Mouse (Mus musculus): ENCODE results near the gene Cnn2.
A peak's percentile ranks its signal among the peaks of the same experiment; 100 is the strongest.

Gene Cnn2

DNA sequence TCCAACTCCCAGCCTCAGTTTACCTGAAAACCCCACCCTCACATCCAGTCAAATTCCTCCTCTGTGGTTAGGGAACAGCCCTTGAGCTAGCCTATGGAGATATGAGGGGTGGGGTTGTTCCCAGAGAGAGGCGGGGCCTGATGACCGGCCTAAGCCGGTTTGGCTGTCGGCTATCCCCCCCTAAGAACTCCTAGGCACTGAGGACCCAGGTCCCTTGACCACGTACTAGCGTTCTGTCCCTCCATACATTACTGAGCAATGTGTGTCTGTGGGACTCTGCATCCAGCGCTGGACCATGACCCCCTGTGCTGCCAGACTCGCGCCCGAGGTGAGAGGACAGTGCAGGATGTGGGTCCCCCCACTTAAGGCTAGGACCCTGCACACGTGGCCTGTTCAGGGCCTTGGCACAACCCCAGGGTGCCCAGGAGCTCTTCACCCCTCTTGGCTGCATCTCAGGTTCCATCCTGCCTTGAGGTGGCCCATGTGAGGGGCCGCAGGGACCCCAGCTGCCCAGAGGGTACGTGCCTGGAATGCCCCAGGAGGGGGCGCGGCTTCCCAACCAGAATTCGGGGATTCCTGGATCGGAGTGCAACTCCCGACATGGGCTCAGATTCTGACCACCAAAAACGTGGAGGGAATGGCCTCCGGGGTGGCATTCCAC is 31.2 kb downstream of the Cnn2 start:
- no peak for DNase-seq (ENCODE audit: low spot score)

DNA sequence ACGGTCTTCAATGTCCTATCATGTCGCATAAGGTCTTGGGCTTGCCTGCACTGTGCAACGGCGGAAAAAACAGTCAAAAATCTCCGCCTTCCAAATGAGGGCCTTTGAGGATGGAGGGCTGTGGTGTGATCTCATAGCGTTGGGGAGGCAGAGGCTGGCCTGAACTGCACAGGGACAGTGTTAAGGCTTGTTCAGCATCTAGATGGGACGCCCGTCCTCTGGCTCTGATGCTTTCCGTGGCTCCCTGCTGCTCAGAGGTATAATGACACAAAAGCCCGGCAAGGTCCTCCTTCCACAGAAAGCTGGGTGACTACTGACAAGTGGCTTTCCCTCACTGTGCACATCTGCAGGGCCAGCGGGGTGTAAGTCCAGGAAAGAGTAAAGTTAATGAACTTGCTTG is 31.8 kb downstream of the Cnn2 start:
- DNase-seq (ENCODE audit: low spot score) = no peak

DNA sequence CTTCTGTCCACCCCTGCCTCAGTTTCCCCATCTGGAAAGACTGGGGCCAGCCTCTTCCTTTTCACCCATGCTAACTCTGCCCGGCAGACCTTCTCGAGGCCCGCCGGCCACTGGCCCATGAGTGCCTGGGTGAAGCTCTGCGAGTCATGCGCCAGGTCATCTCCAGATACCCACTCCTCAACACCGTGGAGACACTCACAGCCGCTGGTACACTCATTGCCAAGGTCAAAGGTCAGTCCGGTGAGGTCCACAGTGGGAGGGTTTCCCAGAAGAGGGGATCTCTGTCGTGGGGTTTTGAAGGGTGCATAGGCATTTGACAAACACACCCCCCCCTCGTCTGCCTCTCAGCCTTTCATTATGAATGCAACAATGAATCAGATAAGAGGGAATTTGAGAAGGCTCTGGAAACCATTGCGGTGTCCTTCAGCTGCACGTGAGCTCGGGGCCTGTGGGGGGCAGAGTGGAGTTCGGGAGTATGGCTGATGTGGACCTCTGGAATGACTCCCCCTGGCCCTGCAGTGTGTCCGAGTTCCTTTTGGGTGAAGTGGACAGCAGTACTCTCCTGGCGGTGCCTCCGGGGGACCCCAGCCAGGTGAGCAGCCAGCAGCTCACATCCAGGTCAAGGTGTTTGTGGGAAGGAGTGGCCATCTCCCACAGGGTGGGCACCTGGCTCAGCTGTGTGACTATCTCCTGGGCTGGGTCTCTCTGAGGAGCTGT is 32.4 kb downstream of the Cnn2 start:
- no peak for DNase-seq (ENCODE audit: low spot score)

DNA sequence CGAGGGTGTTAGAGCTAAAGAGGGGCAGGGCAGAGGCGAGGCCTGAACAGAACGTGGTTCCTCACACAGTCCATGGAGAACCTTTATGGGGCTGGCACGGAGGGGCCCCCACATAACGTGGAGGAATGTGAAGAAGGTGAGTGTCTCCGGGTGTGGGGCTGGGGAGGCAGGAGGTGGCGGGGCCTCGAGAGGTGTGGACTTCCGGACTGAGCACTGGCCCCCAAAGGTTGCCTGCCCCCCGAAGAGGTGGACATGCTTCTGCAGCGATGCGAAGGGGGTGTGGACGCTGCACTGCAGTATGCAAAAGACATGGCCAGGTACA is 32.9 kb downstream of the Cnn2 start:
- DNase-seq (ENCODE audit: low spot score) = no peak

DNA sequence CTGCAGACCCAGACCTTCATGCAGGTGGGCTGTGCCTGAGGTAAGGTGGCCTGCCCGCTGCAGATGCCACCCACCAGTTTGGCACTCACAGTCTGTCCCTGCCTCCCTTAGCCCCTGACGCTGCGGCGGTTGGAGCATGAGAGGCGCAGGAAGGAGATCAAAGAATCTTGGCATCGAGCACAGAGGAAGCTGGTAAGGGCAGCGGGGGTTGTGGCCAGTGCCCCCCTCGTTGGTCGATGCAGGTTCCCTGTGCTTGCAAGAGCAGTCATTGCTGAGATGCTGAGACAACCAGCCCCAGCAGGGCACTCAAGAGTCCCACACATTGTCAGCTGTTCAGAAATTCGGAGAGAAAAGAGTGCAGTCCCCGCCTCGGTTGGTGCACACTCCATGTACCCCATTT is 33.8 kb downstream of the Cnn2 start:
- peak; percentile 72 for DNase-seq (ENCODE audit: low spot score)

DNA sequence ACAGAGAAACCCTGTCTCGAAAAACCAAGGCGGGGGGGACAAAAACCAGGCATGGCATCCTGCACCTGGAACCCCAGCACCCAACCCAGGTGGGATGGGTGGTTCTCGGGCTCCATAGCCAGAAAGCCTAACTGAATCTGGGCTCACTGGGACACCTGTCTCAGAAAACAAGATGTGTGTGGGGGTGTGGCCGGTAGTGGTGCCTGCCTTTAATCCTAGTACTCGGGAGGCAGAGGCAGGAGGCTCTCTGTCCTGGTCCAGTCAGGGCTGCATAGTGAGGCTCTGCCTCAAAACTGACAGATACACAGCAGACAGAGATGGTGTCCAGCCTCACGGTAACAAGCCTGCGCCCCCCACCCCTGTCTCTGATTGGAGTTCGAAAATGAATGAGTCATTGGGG is 34.4 kb downstream of the Cnn2 start:
- no peak for DNase-seq (ENCODE audit: low spot score)

DNA sequence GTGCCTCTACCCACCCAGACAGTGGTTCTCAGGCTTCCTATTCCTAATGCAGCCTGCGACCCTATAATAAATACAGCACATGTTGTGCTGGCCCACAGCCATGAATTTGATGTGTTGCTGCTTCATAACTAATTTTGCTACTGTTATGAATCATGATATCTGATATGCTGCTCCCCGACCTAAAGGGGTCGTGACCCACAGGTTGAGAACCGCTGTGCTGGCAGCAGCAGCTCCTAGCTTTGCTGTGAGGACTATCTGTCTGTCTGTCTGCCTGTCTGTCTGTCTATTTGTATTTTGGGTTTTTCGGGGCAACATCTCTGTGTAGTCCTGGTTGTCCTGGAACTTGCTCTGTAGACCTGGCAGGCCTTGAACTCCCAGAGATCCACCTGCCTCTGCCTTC is 35.4 kb downstream of the Cnn2 start:
- no peak for DNase-seq (ENCODE audit: low spot score)

DNA sequence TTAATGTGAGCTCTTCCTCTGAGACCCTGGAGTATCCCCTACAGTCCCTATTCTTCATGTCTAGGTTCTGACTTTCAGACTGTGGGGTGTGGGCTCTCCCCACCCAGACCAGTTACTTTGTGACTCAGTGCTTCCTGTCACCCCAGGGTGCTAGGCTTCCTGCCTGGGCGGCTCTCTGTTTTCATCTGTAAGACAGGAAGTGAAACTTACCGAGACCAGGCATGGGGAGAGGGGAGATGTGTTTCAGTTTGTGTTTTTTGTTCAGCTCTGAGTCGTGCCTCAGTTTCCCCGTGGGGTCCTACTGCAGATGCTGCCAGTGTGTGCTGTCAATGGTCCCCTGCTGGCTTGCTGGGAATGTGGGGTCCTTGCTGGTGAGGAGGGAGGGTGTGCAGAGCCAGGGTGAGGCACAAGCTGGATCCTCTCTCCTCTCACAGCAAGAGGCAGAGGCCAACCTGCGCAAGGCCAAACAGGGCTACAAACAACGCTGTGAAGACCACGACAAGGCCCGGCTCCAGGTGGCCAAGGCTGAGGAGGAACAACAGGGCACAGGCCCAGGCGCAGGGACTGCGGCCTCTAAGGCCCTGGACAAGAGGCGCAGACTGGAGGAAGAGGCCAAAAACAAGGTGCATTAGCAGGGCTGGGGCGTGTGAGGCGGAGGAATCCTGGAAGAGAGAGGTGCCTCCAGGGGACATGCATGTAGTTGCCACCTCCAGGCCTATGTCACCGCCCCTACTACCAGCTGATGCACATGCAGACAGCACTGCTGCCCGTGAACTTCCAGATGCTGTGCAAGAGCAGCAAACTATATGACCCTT is 36.1 kb downstream of the Cnn2 start:
- DNase-seq (ENCODE audit: low spot score) = peak; percentile 89

DNA sequence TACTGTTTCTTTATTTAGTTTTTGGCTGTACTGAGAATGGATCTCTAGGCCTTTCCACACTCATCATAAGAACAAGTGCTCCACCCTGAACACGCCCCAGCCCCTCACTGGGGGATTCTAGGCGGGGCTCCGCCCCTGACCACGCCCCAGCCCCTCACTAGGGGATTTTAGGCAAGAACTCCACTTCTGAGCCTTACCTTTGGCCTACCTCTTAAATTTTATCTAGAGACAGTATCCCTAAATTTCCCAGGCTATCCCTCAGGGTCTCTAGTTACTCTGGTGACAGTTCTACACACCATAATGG is 36.6 kb downstream of the Cnn2 start:
- DNase-seq (ENCODE audit: low spot score) = no peak

DNA sequence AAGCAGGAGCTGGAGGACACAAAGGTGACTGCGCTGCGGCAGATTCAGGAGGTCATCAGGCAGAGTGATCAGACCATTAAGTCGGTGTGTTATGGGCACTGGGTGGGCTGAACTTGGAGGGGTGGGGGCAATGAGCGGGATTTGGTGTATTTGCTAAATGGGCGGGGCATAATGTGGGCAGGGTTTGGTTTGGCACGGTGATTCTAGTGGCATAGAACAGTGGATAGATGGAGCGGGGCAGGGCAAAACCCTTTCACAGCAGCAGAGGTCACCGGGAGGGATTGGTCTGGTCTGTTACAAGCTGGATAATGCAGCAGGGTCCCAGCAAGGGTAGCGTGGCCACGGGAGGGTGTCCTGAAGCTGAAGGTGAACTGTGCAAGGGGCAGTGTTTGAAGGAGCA is 37.1 kb downstream of the Cnn2 start:
- no peak for DNase-seq (ENCODE audit: low spot score)

DNA sequence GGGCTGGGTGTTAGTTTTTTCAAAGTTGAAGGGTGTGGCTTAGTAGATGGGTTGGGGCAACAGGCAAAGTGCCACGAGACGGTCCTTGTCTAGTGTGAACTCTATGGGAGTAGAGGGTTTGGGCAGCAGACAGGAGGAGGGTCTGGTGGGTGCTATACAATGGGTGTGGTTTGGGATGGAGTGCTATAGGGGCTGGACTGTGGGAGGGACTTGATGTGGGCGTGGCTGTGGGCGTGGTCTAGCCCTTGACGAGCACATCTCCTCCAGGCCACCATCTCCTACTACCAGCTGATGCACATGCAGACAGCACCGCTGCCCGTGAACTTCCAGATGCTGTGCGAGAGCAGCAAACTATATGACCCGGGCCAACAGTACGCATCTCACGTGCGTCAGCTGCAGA is 37.5 kb downstream of the Cnn2 start:
- DNase-seq (ENCODE audit: low spot score) = no peak

DNA sequence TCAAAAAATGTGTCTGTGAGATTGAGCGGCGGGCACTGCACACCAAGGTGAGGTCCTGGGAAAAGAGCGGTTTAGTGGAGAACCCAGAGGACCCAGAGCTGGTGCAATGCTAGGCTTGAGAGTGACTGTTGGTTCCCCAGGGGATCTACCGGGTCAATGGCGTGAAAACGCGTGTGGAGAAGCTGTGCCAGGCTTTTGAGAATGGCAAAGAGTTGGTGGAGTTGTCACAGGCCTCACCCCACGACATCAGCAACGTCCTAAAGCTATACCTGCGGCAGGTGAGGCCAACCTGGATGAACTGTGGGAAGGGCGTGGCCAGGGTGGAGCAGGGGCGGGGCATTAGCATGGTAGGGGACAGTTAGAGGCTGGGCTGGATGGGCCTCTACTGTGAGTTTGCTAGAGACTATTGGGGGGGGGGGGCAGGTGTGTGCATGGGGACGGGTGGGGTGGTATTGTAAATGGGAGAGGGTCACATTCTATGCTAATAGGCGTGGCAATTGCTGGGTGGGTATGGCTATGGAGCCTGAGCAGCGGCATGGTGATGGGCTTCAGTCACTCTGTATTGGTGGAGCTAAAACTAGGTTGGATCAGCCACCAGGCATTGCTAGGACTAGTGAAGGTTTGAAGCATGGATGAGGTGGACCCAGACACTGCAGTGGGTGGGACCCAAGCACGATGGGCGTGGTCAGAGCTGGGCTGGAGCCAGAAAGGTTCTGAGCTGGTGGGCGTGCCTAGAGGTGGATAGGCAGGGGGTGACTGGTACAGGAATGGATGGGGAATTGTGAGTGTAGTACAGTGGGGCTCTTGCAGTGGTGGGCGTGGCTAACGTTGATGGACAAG is 39.5 kb downstream of the Cnn2 start:
- DNase-seq (ENCODE audit: low spot score) = no peak

DNA sequence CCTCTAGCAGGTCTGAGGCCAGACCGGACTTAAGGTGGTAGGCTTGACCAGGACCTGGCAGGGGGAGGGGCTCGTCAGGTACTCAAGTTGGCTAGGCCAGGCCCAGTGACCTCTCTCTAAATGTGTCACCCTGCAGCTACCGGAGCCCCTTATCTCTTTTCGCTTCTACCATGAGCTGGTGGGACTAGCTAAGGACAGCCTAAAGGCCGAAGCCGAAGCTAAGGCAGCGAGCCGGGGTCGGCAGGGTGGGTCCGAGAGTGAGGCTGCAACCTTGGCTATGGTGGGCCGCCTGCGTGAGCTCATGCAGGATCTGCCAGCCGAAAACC is 40.1 kb downstream of the Cnn2 start:
- no peak for DNase-seq (ENCODE audit: low spot score)

DNA sequence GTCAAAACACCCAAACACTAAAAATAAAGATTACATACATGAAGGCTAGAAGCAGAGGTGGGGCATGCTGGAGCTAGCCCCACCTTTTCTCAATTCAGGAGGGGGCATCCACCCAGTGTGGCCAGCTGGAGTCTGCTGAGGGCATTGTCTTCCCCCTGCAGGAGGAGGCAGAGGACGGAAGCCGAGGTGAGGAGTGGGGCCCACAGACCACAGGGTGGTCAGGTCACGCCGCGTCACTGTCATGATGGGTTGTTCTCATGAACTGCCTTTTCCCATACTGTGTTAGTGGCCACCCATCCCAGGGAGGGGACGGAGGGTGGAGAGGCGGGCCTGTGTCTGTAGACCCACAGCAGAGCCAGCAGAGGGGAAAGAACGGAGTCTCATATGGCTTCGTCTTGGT is 41.8 kb downstream of the Cnn2 start:
- DNase-seq (ENCODE audit: low spot score) = no peak

DNA sequence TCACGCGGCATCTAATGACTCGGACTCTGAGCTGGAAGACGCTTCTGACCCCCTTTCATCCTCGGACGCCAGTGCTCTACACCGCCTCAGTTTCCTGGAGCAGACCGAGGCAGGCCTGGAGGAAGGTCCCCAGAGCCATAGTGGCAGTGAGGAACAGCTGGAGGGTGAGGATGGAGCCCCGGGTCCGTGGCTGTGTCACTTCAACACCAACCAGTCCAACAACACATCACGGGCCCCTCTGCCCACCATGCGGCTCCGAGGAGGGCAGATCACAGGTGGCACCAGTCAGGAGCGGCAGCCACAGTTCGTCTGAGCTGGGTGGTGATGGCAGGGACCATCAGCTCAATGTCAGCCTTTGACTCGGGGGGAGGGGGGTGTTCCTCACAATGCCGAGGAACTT is 42.4 kb downstream of the Cnn2 start:
- DNase-seq (ENCODE audit: low spot score) = no peak

DNA sequence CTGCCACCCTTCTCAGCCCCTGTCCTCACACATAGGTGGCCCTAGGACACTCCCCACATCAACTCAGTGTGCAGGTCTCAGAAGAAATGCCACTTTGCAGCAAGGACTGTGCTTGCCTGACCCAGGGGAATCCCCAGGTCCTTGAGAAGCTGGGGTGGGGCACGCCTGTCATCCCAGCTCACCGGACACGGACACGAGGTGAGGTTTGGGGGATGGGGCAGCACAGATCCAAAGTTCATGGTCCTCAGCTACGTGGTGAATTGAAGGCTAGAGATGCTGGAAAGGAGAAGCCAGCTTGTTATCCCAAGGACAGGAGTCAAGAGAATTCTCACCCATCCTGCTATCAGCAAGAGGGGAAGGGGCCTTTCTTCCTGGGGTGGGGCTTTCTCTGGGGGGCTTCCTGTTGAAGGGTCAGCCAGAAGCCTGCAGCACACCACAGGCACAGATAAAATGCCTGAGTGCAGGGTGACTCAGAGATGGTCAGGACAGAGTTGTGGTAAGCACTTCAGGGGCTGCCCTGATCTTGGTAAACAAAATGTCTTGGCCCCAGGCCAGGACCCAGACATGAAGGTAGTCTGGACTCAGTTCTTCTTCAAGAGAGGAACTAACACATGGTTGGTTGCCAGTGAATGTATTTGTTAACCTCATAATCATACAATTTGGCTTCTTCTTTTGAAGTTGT is 44.6 kb downstream of the Cnn2 start:
- peak; percentile 81 for DNase-seq (ENCODE audit: low spot score)

DNA sequence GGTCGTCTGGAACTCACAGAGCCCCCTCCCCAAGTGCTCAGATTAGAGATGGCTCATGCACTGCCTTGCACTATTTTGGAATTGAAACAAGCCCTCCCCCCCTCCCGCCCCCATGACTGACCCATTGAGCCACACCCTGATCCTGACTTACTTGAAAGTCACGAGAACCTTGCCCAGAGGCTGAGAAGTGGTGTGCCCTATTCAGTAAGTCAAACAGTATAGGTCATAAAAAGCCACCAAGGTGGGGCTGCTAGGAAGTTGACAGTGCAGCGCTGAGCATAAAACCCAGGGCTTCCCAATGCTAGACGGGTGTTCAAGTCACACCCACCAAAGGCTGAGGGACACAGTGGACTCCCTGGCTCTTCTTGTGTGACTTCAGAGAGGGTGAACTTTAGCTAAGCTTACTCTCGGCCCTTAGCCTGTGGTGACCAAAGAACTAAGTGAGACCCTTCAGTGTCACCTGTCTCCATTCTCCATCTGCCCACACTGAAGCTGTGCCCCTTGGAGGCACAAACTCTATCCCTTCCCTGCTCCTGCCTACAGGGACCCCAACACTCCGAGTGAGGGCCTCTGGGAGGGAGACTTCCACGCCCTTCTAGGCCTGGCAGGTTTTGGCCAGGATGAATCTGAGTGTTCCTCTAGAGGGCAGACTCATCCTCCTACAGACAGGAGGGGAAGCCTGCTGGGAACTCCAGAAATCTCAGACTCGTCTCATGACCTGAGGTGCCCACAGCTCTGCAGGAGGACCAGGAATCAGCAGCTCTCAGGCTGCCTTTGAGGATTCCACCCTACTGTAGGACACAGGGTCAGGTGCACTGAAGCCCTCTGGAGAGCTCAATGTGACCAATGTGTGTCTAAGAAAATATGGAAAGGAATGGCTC is 45.4 kb downstream of the Cnn2 start:
- DNase-seq (ENCODE audit: low spot score) = peak; percentile 43

DNA sequence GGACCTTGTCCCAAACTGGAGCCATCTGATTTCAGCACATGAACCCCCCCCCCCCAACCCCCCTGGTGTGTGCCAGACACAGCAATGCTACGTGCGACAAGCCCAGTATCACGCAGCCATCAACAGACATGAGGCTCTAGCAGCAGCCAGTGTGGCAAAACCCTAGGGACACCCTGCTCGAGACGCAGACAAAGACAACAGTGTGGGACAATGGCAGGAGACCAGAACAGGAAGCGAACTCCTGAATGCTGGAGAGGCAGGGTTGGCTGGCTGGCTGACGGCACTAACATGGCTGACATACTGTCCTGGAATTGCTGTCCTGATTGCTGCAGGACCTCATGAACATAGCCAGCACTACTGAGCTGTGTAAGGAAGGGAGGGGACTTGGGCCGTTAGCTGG is 46.8 kb downstream of the Cnn2 start:
- no peak for DNase-seq (ENCODE audit: low spot score)

DNA sequence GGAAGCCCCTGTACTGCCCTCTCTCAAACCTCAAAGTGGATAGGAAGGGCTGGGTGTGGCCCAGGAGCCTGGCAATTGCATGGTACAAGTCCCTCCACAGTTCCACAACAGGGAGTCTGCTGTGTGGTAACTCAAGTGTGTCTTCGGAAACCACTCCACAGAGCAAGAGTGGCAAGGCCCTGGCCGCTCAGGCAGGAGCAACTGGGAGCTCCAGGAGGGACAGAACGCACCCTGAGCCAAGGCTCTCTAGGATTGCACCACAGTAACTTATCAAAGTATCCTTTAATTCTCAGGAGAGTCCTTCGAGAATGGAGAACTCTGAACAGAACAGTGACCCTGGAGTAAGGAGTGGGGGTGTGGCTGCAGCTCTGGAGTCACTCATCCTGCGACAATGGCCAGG is 47.3 kb downstream of the Cnn2 start:
- no peak for DNase-seq (ENCODE audit: low spot score)

DNA sequence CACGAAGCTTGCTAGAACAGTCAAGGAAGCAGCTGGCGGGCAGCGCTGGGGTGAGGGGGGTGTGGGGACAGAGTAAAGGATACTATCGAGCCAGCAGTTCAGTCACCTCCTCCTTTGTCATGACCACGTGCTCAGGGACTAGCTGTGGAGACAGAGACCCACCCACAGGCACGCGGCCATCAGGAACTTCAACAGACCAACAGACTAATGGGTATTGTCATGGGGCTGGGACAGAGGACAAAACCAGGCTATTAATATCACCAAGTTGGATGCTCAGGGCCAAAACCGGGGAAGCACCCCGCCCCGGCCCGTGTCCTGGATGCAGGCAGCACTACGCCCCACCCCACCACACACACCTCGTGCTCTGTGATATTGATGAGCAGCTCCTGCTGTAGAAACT is 48.4 kb downstream of the Cnn2 start:
- DNase-seq (ENCODE audit: low spot score) = no peak

DNA sequence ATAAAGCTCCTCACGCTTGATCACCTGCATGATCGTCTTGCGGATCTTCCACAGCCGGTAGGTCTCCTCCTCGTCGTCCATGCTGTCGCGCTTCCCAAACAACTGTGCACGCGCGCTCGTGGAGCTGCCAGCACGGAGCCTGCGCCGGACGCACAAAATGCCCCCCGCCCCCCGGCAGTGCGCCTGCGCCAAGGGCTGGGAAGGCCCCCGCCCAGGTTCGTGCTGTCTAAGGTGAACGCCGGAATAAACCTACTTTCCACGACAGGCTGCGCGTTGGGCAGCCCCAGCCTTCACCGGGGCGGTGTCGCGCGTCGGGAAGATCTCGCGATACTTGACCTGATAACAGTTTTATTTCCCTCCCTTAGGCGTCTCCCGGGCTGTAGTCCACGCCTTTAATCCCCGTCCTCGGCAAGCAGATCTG is 51.2 kb downstream of the Cnn2 start, which contains the start of gene Polr2e:
Polr2e (minus strand) TSS at position 237 of the 421 bp plus-strand sequence.
- DNase-seq (ENCODE audit: low spot score) = peak; percentile 98
